Mouse (Mus musculus) heart, adult 2 months (tissue): ENCODE measurements at regions not wholly inside any gene's neighbourhood (a gene's known extent, or its start where the extent isn't known, plus 50 kb on each side); places are given as distances from the start of the nearest gene placed in this dataset.

Experiments used
- CTCF ChIP-seq: fragments of 200-600 bp; IDR thresholded peaks from 2 replicates; pipeline ENCODE4 v1.8.1; 2022; ENCODE audit warnings: antibody characterized with exemption, mild to moderate bottlenecking, moderate library complexity
- EP300 ChIP-seq: fragments of 200-500 bp; IDR thresholded peaks from 2 replicates; pipeline ENCODE4 v1.6.1; 2011; ENCODE audit warnings: low read depth, low read length, control low read depth; ENCODE audit not compliant: insufficient read depth
- POLR2A ChIP-seq: fragments of 200-500 bp; IDR thresholded peaks from 2 replicates; pipeline ENCODE4 v1.6.1; 2011; ENCODE audit warnings: mild to moderate bottlenecking, low read depth, low read length, control low read depth; ENCODE audit not compliant: insufficient read depth

DNA sequence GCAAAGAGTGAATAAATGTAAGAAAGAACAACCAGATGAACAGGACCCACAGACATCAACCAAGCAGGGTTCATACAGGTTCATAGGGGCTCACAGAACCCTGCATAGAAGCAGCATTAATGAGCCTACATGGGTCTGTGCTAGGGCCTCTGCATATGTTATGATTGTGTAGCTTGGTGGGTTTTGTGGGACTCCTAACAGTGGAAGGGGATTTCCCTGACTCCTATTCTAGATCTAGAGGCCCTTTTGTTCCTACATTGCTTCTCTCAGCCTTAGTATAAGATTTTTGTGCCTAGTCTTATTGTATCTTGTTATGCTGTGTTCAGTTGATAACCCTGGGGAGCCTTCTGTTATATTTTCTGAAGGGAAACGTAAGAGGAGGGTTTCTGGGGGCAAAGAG lies 481.7 kb upstream of the Adam24 start:
- no peak for TF ChIP-seq CTCF
- TF ChIP-seq EP300: no peak
- TF ChIP-seq POLR2A: no peak
